Mouse (Mus musculus): Measurements from ENCODE around the gene Ivns1abp.
"Not testable (repeated sequence)": the region's sequence is repeated elsewhere in the genome, so short reads cannot be mapped to it uniquely, and the experiment has no call there.

The Ivns1abp gene

DNA sequence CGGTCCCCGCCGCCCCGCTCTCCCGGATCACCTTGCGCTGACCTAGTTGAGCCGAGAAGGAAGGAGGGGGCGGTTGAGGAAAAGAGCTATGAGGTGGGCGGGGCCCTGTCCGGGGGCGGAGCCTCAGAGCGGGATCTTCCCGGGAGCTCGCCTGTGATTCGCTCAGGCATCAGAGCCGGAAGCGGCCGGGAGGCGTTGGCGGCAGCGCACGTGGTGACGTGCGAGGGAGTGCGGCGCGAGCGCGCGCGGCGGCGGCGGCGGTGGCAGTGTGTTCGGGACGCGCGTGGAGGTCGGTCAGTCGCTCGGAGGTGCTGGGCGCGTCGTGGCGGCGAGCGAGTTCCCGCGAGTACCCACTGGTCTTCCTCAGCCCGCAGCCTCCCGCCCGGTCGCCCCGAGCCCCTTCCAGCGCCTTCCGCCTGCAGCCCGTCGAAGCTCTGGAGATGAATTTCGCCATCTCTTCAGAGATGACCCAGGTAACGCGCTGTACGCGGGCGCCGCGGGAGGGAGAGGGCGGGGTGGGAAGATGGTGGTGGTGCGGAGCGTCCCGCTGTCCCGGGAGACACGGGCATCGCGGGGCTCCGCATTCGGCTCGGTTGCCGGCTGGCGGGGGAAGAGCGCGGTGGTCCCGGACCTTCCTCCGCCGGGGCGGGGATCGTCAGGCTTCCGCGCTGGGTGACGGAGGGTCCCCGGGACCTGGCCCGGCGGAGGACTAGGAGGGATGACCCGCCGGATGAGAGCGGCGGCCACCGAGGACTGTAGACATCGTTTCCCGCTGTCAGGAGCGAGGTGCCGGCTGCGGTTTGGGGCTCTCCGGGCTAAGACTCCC lies at the start of gene Ivns1abp:
TSS of gene Ivns1abp (plus strand) at position 195 of the 826 bp plus-strand sequence.
- peak; percentile 88 for ATAC-seq (ENCODE audit: low TSS enrichment)

- ATAC-seq (ENCODE audit: low TSS enrichment) = no peak
These were observed 48.8 kb upstream of the Ivns1abp start for GRCm38 (mm10) chr1:151295486-151295885.

- no peak for ATAC-seq (ENCODE audit: low TSS enrichment)
These were observed 47.7 kb upstream of the Ivns1abp start for GRCm38 (mm10) chr1:151296621-151297020.

DNA sequence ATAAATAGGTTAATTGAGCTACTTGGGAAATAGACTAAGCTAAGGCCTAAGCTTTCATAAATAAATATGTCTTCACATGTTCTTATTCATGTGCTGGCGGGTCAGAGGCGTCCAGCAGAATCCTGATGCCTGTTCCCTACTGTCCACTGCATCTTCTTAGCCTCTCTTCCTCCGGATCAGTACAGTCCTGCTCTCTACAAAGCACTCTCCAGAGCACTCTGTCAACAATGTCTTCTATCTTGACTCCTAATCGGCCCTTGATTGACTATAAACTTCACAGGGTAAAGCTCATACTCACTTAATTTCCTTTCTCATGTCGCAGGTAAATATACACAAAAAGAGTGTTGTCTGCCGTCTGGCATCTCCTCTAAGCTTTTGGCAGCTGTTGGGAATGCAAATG lies 47.3 kb upstream of the Ivns1abp start:
- ATAC-seq (ENCODE audit: low TSS enrichment) = no peak

DNA sequence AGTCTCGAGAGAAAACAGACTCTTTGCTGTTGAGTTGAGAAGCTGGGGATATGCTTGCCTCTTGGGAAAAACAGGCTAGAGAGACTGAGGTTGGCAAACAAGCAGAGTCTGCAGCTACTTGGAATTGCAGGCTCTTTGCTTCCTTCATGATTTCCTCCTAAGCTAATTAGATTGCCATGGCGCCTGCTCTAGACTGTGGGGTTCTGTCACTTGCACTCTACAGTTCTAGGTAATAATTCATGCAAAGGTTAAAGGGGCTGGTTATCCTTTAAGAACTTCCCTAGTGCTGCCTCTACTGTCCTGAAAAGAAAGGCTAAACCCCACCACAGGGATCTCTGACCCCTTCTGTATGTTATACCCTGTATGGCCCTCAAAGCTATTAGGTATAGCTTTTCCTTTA lies 46.7 kb upstream of the Ivns1abp start:
- ATAC-seq (ENCODE audit: low TSS enrichment) = no peak

DNA sequence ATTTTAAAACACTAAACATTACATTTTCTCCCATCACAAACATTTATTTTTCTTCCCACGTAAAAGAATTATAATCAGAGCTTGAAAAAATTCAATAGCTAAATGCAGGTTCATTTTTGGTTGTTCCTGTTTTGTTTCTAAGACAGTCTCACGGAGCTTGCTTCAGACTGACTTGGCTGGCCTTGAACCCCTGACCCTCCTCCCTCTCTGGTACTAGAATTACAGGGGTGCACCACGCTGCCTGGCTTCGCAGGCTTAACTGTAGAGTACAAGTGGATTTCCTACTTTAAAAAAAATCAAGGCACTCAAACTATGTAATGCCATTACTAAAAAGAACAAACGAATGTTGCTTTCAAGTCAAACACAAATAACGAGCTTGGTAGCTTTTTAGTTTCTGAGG lies 42.8 kb upstream of the Ivns1abp start:
- peak; percentile 41; the same call in 1 of the 2 replicates for ATAC-seq (ENCODE audit: low TSS enrichment)

DNA sequence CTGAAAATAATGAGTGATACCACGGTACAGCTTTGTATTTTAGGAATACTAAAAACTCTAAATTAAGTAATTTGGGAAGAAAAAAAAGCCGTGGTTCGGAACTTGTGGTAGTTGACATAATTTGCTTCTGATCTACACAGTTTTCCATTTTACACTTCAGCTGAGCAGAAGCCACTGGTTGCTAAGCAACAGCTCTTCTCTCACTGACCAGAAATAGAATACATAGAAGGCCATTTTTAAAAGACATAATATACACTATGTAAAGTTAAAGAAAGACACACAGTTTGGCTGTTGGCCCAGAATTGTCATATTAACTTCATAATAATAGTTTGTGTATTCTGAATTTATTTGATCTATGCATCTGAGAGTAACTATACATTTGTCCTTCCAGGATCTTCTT lies 42.4 kb upstream of the Ivns1abp start:
- peak; percentile 97 for ATAC-seq (ENCODE audit: low TSS enrichment)

GRCm38 (mm10) chr1:151303265-151303664 lies 41.0 kb upstream of the Ivns1abp start:
- ATAC-seq (ENCODE audit: low TSS enrichment) = no peak

DNA sequence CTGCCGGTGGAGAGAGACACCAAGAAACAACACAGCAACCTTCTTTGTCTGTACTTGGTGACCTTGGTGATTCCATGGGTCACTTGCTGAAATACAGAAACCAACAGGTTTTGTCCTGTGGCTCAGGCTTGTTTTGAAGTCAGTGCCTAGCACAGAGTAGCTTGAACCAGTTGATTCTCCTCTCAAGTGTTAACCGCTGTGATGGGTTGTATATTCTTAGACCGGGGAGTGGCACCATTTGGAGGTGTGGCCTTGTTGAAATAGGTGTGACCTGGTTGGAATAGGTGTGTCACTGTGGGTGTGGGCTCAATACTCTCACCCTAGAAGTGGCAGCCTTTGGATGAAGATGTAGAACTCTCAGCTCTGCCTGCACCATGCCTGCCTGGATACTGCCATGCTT lies 39.3 kb upstream of the Ivns1abp start:
- ATAC-seq (ENCODE audit: low TSS enrichment) = not testable (repeated sequence)

DNA sequence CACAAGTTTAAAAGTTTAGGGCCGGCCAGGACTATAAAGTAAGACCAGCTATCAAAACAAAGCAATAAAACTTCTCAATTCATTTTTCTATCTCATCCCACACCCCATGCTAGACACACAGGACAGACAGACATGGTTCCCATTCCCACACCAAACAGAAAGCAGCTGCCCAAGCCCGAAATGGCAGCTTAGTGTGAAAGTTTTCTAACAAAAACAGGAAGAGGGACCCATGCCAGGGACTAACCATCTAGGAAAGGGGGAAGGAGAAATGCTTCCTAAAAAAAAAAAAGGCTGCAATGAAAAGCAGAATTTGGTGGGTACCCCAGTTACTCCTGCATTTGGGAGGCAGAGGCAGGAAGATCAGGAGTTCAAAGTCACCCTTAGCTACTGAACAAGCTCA lies 37.2 kb upstream of the Ivns1abp start:
- no peak for ATAC-seq (ENCODE audit: low TSS enrichment)

DNA sequence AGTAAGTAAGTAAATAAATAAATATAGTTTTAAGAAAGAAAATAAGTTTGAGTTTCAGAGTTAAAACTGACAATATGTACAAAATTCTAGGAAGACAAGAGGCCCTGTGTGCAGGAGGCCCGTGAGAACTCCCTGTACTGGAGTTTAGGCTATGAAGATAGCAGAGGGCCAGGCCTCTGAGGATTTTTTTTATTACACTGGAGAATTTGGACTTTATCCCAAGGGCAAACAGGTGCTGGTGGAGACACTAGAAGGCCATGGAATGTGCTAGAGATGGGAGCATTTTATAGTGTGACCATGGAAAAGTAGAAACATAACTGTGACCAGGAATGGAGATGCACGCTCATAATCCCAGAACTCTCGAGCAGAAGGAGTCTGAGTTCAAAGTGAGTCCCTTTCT lies 36.5 kb upstream of the Ivns1abp start:
- ATAC-seq (ENCODE audit: low TSS enrichment) = no peak

DNA sequence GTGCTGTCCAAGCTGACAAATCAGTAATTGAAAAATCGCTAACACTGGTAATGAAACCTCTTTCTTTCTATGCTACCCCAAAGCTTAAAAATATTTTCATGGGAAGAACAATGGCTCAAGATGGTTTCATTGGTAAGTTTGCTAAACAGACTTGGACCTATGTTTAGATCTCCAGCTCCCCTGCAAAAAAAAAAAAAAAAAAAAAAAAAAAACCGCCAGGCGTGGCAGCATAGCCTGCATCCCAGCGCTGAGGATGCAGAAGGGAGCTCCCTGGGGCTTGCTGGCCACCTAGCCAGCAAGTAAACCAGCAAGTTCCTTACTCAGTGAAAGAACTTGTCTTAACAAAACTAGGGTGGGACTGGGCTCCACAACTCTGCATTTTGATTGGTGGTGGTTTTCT lies 35.8 kb upstream of the Ivns1abp start:
- 0 out of 2 replicates have a peak, but pooled peaks have one; percentile 50 for ATAC-seq (ENCODE audit: low TSS enrichment)

- ATAC-seq (ENCODE audit: low TSS enrichment) = no peak
These were observed 33.8 kb upstream of the Ivns1abp start for GRCm38 (mm10) chr1:151310511-151310910.

DNA sequence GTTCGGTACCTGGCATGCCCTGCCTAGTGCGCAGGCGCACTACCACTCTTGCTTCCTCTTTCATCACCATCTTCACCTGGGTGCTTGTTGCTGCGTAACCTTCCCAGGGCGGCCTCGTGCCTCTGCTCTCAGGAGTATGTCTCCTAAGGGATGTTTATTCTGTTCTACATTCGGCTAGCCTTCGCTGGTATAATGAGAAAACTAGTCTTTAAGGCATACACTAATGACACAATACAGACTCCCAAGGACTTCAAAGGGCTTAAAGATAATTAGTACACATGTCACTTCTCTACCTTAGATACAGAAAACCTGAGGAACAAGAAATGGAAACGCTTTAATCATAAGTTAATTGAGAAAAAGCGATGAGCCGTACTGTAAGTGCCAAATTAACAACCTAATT lies 32.9 kb upstream of the Ivns1abp start:
- no peak for ATAC-seq (ENCODE audit: low TSS enrichment)

DNA sequence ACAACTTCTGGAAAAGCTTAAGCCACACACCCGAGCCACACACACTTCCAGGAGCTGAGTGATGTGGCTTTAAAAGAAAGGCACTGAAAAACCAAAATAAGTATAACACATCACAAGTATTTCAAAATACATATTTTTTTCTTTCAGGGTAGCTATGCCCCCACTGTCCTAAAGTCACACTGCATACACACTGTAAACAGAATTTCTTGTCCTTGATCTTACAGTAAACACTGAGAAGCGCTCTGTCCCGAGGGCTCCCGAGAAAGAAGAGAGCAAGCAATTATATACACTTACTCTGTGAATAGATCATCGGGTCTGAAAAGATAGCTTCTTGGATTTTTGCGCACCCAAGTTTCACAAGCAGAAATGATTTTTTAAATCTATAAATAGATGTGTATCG lies 25.0 kb upstream of the Ivns1abp start:
- ATAC-seq (ENCODE audit: low TSS enrichment) = no peak

DNA sequence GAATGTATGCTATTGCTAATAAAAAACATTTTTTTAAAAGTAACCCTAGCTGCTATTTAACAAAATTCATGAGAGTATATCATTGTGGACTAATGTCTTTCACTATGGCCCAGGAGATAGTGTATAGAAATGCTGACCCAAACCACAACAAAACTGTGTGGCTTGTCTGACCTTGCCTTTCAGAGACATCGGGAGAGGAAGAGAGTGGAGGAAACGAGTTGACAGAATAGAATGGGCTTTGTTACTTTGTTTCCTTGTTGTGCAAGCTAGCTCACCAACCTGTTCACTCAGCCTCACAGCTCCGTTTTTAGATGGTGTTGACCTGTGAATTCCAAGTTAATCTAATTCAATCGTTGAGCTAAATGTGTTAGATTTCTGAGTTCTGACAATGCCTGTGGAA lies 23.9 kb upstream of the Ivns1abp start:
- ATAC-seq (ENCODE audit: low TSS enrichment) = no peak

GRCm38 (mm10) chr1:151325328-151325727 lies 18.9 kb upstream of the Ivns1abp start:
- no peak for ATAC-seq (ENCODE audit: low TSS enrichment)

- ATAC-seq (ENCODE audit: low TSS enrichment) = no peak
These were observed 15.8 kb upstream of the Ivns1abp start for GRCm38 (mm10) chr1:151328341-151329097.

GRCm38 (mm10) chr1:151329601-151330000 lies 14.7 kb upstream of the Ivns1abp start:
- ATAC-seq (ENCODE audit: low TSS enrichment) = no peak

- no peak for ATAC-seq (ENCODE audit: low TSS enrichment)
These were observed 11.5 kb upstream of the Ivns1abp start for GRCm38 (mm10) chr1:151332819-151333218.

DNA sequence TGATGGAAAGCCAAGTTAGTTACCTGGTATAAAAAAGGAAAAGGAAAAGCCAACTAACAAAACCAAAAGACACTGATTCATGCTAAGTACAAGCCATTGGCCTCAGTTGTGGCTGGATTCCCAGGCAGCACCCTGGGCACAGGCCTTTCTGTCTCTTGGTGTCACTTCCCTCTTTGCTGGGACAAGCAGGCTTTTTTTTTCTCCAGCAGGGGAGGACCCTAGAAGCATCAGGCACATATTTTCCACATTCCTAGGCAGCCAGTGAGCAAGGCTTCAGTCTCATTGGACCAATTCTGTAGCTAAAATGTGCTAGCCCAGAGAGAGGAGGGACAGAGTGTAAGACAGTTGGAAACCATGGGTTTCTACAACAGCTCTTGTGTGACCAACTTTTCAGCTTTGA lies 6.0 kb upstream of the Ivns1abp start:
- no peak for ATAC-seq (ENCODE audit: low TSS enrichment)

DNA sequence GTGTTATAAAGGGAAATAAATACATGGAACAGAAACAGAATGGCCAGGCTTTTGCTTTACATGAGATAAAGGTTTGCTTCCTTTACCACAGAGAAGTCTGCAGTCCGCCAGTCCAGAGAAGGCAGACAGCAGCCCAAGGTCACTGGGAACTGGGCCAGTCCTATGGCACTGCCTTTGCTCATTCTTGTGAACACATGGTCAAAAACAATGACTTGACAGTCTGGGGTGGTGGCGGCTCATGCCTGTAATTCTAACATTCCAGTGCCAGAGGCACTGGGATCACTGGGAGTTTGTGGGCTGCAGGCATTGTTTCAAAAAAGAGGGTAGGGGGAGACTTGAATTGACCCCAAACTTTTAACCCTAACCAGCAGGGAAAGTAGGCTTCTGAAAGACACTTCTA lies 5.3 kb upstream of the Ivns1abp start:
- no peak for ATAC-seq (ENCODE audit: low TSS enrichment)
